Mouse (Mus musculus) heart, adult 8-10 months (tissue): ENCODE measurements at regions not wholly inside any gene's neighbourhood (a gene's known extent, or its start where the extent isn't known, plus 50 kb on each side); places are given as distances from the start of the nearest gene placed in this dataset.
A peak's percentile ranks its signal among the peaks of the same experiment; 100 is the strongest.
"Not testable (repeated sequence)": the region's sequence is repeated elsewhere in the genome, so short reads cannot be mapped to it uniquely, and the experiment has no call there.

ENCODE experiments used
- DNase-seq: peaks from one replicate; pipeline ENCODE4 v3.0.0; 2022; ENCODE audit warnings: low spot score

- DNase-seq = no peak
These were observed 147.4 kb upstream of the Palmd start for GRCm38 (mm10) chr3:117116210-117116609.

DNA sequence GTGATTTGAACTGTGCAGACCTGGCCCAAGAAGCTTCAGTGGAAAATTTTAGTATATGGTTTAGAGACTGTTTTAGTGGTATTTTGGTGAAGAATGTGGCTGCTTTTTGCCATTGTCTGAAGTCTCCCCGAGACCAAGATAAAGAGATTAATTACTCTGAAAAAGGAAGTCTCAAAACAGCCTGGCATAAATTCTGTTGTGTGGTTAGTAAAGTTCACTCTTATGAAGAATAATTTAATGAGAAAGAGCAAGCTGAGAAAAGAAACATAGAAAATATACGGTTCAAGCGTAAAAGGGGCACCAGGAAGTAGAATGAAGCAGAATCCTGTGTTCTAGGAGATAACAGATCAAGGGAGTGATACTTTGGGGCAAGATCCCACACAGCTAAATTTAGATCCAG is 144.0 kb upstream of the Palmd start:
- DNase-seq = no peak

- no peak for DNase-seq
These were observed 143.5 kb upstream of the Palmd start for GRCm38 (mm10) chr3:117112304-117112703.

- peak; percentile 41 for DNase-seq
These were observed 140.3 kb upstream of the Palmd start for GRCm38 (mm10) chr3:117108966-117109700.

GRCm38 (mm10) chr3:117107986-117108385 is 139.2 kb upstream of the Palmd start:
- no peak for DNase-seq

GRCm38 (mm10) chr3:117107378-117107777 is 138.6 kb upstream of the Palmd start:
- DNase-seq = no peak

- no peak for DNase-seq
These were observed 118.9 kb upstream of the Palmd start for GRCm38 (mm10) chr3:117087646-117088045.

DNA sequence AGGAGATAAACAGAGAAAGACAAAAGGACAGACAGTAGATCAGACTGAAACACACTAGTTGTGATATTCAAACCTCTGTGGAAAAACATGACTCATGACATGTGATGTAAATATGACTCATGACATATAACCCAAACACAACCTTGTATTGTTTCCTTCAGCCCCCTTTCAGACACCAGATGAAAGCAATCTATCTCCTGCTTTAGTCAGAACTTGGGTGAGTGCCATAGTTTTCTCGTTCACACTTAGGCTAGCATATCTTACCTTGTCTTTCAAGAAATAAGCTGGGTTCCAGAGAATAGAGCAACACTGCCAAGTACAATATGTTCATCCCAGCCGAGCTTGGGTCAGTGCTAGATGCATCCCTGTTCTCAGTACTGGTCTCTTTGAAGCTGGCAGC is 107.9 kb upstream of the Palmd start:
- DNase-seq = no peak

DNA sequence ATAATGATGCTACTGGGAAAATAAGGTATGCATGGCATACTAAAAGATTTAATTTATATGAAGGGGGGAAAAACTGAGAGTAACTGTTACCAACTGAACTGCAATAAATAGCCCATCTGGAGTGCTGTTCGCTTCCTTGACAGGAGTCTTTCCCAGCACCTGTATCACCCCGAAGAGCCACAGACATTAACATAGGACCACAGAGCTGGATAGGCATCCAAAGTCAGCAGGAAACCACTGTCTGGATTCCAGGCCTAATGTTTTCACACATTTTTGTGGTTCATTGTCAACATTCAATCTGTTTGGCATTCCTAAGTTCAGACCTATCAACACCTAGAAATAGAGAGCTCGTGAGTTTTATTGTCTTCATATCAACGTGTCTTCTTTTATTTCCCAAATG is 104.6 kb upstream of the Palmd start:
- no peak for DNase-seq

GRCm38 (mm10) chr3:117072998-117073397 is 104.2 kb upstream of the Palmd start:
- DNase-seq = no peak

- DNase-seq = no peak
These were observed 103.1 kb upstream of the Palmd start for GRCm38 (mm10) chr3:117071851-117072250.

- DNase-seq = peak; percentile 24
These were observed 98.8 kb upstream of the Palmd start for GRCm38 (mm10) chr3:117067470-117068053.

- no peak for DNase-seq
These were observed 97.1 kb upstream of the Palmd start for GRCm38 (mm10) chr3:117065904-117066303.

DNA sequence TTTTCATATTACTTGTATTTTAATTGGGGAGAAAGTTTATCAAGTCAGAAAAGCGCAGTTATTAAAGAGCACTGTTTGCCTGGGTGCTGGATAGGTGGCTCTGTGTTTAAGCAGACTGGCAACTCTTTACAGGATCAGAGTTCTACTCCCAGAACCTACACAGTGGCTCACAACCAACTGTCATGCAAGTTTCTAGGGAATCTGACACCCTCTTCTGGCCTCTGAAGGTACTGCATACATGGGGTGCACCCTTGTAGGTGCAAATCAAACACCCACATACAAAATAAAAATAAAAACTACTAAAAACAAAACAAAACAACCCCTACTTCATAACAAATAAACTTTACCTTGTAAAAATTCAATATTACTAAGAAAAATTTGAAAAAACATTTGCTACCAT is 93.0 kb upstream of the Palmd start:
- no peak for DNase-seq

DNA sequence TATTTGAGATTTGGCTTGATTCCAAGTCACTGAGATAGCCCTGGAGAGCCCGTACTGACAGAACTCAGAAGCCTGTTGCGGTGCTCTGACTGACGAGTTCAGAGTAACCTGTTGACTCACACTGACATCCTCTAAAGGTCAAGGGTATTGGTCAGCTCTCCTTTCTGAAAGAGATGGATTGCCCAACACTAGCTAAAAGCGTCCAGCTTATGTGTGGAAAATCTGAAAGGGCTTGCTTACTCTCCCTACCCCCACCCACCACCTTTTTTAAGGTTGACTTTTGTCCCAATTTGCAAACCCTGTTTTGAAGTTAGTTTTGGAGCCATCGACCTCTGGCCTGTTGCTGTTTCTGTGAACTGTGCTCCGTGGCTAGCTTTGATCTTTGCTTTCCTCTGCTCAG is 92.4 kb upstream of the Palmd start:
- DNase-seq = no peak

GRCm38 (mm10) chr3:117054711-117055110 is 85.9 kb upstream of the Palmd start:
- not testable (repeated sequence) for DNase-seq

GRCm38 (mm10) chr3:117051431-117051830 is 82.6 kb upstream of the Palmd start:
- DNase-seq = no peak

- DNase-seq = no peak
These were observed 82.1 kb upstream of the Palmd start for GRCm38 (mm10) chr3:117050909-117051308.

- no peak for DNase-seq
These were observed 80.6 kb upstream of the Palmd start for GRCm38 (mm10) chr3:117049410-117049809.

GRCm38 (mm10) chr3:117044809-117045208 is 76.0 kb upstream of the Palmd start:
- DNase-seq = no peak

- DNase-seq = no peak
These were observed 75.5 kb upstream of the Palmd start for GRCm38 (mm10) chr3:117044304-117044703.

- no peak for DNase-seq
These were observed 70.1 kb upstream of the Palmd start for GRCm38 (mm10) chr3:117038928-117039300.

GRCm38 (mm10) chr3:117038280-117038927 is 69.6 kb upstream of the Palmd start:
- DNase-seq = peak; percentile 52
